Mouse (Mus musculus) spleen, adult 10 weeks (tissue): ENCODE results near the gene Cyp4a12a. TPM values are rescaled to one million over a fixed set of nuclear protein-coding genes. Genes with fewer than 3 reads are reported as not detected.

ENCODE experiments used
- polyA plus RNA-seq: library from polyadenylated mRNA; stranded (reverse); fragments of 350-450 nt; fragmentation: Illumina TruSeq; extraction: RNeasy Lipid Tissue Mini Kit (QIAGEN cat#74804); gene quantifications from one replicate; pipeline ENCODE4 v1.2.3, GENCODE M21; 2015; ENCODE audit warnings: low replicate concordance; ENCODE audit not compliant: insufficient read depth

Gene Cyp4a12a
- polyA plus RNA-seq: not detected

GRCm38 (mm10) chr4:115298746-115299145 lies at the start of gene Cyp4a12a:
Cyp4a12a (plus strand) TSS chr4:115299046.

Other genes starting within 250 kb of the Cyp4a12a start
- gene Tal1, start 242.6 kb upstream of the Cyp4a12a start, polyA plus RNA-seq: 11.7 TPM
- gene Pdzk1ip1, start 210.3 kb upstream of the Cyp4a12a start, polyA plus RNA-seq: 8.4 TPM
- gene Cyp4x1, start 164.8 kb upstream of the Cyp4a12a start, polyA plus RNA-seq: 0.06 TPM
- not detected for gene Cyp4a29, start 57.0 kb upstream of the Cyp4a12a start, polyA plus RNA-seq
- gene Cyp4a12b, start 112.6 kb downstream of the Cyp4a12a start, polyA plus RNA-seq: not detected
- gene Cyp4a30b, start 153.6 kb downstream of the Cyp4a12a start, polyA plus RNA-seq: not detected
- not detected for gene Cyp4a14, start 197.1 kb downstream of the Cyp4a12a start, polyA plus RNA-seq
- not detected for gene Cyp4a10, start 219.2 kb downstream of the Cyp4a12a start, polyA plus RNA-seq